Mouse (Mus musculus) forebrain, embryonic 11.5 days (tissue): ENCODE results near the gene Kcnd3. TPM values are rescaled to one million over a fixed set of nuclear protein-coding genes. Genes with fewer than 3 reads are reported as not detected.

Experiments used
- ATAC-seq: fragments of 200-750 bp; cut with Nextera tagmentation; replicated peaks from 2 replicates; pipeline ENCODE4 v1.8.0; 2017; ENCODE audit warnings: moderate TSS enrichment; ENCODE audit not compliant: low FRiP score
- DNase-seq: peaks from one replicate; pipeline ENCODE4 v3.0.0-alpha.2; 2017; ENCODE audit warnings: low spot score
- H3K27ac ChIP-seq: fragments of 300-500 bp; sonication (generic); 2 replicates; pipeline ENCODE4 v1.5.1; 2014; ENCODE audit warnings: low read depth, low read length
- H3K27me3 ChIP-seq: fragments of 300-500 bp; sonication (generic); 2 replicates; pipeline ENCODE4 v1.6.1; 2014; ENCODE audit warnings: mild to moderate bottlenecking, low read length, mixed read lengths; ENCODE audit not compliant: control insufficient read depth, insufficient read depth
- H3K36me3 ChIP-seq: fragments of 300-500 bp; sonication (generic); 2 replicates; pipeline ENCODE4 v1.6.1; 2014; ENCODE audit warnings: mild to moderate bottlenecking, low read length, moderate library complexity, mixed read lengths; ENCODE audit not compliant: control insufficient read depth, insufficient read depth
- H3K4me1 ChIP-seq: fragments of 300-500 bp; sonication (generic); replicated peaks from 2 replicates; pipeline ENCODE4 v1.6.1; 2014; ENCODE audit warnings: low read length, mixed read lengths; ENCODE audit not compliant: control insufficient read depth, insufficient read depth
- H3K4me2 ChIP-seq: fragments of 300-500 bp; sonication (generic); 2 replicates; pipeline ENCODE4 v1.6.1; 2014; ENCODE audit warnings: low read depth, mild to moderate bottlenecking, low read length, moderate library complexity, mixed read lengths; ENCODE audit not compliant: severe bottlenecking
- H3K4me3 ChIP-seq: fragments of 300-500 bp; sonication (generic); 2 replicates; pipeline ENCODE4 v1.5.1; 2014; ENCODE audit warnings: low read depth, low read length
- H3K9ac ChIP-seq: fragments of 300-500 bp; sonication (generic); 2 replicates; pipeline ENCODE4 v1.6.1; 2014; ENCODE audit warnings: low read length
- H3K9me3 ChIP-seq: fragments of 300-500 bp; sonication (generic); 2 replicates; pipeline ENCODE4 v1.6.1; 2016; ENCODE audit warnings: low read length, mixed read lengths; ENCODE audit not compliant: control insufficient read depth
- WGBS: fragments of 180-500 bp; shearing (Covaris S2); extraction: QIAGEN DNeasy Blood & Tissue Kit; methylation state at CpG from one replicate; pipeline ENCODE4 v1.1.7; 2014; 5-methylcytosine and 5-hydroxymethylcytosine counted together
- polyA plus RNA-seq: library from polyadenylated mRNA; unstranded; fragments of >200 nt; fragmentation: Nextera tagmentation; extraction: Ambion mirVana; gene quantifications from 2 replicates; pipeline ENCODE4 v1.2.1, GENCODE M21; 2014

The Kcnd3 gene
- polyA plus RNA-seq, 1 experiment from 2014 or later, result 1.3 TPM

GRCm38 (mm10) chr3:105520446-105520845 lies 68.3 kb downstream of the Kcnd3 start:
- 89% methylated on average over 6 of the region's 6 CpGs for WGBS
- ATAC-seq, result no peak

GRCm38 (mm10) chr3:105521178-105521631 lies 69.1 kb downstream of the Kcnd3 start:
- ATAC-seq, result no peak
- Histone ChIP-seq H3K27me3 (no peaks in the 10 kb centered on the region), H3K36me3 (no peaks in the 10 kb centered on the region), H3K9ac (no peak overlapping the region), H3K4me2 (no peak overlapping the region), H3K4me1 (no peaks in the 10 kb centered on the region), H3K9me3 (no peaks in the 10 kb centered on the region), H3K4me3 (no peak overlapping the region), H3K27ac (no peak overlapping the region)
- WGBS, result 84% methylated on average over 12 of the region's 12 CpGs
- peak; percentile 45 for DNase-seq

More at GRCm38 (mm10) chr3:105520446-105520845, 68.3 kb downstream of the Kcnd3 start:
- Histone ChIP-seq H3K4me2 (no peak overlapping the region), H3K4me3 (no peak overlapping the region), H3K9ac (no peak overlapping the region), H3K9me3 (no peaks in the 10 kb centered on the region), H3K27me3 (no peaks in the 10 kb centered on the region), H3K27ac (no peak overlapping the region), H3K36me3 (no peaks in the 10 kb centered on the region), H3K4me1 (no peaks in the 10 kb centered on the region)
- DNase-seq, result peak; percentile 14

GRCm38 (mm10) chr3:105521639-105522038 lies 69.5 kb downstream of the Kcnd3 start:
- Histone ChIP-seq H3K27ac (no peak overlapping the region), H3K4me2 (no peak overlapping the region)
- 90% methylated on average over 4 of the region's 4 CpGs for WGBS

GRCm38 (mm10) chr3:105528860-105529259 lies 76.7 kb downstream of the Kcnd3 start:
- peaks cover 17% of the 10 kb centered on the region for H3K4me1 ChIP-seq
- no peaks in the 10 kb centered on the region for H3K36me3 ChIP-seq
- H3K9ac ChIP-seq, result no peak overlapping the region
- ATAC-seq (no peak), DNase-seq (no peak)
- no peak overlapping the region for H3K4me3 ChIP-seq
- 58% methylated on average over 8 of the region's 8 CpGs for WGBS
- H3K27ac ChIP-seq, result no peak overlapping the region
- H3K4me2 ChIP-seq, result no peak overlapping the region
- H3K27me3 ChIP-seq, result no peaks in the 10 kb centered on the region
- no peaks in the 10 kb centered on the region for H3K9me3 ChIP-seq

More at GRCm38 (mm10) chr3:105521639-105522038, 69.5 kb downstream of the Kcnd3 start:
- Histone ChIP-seq H3K27me3 (no peaks in the 10 kb centered on the region), H3K4me1 (no peaks in the 10 kb centered on the region), H3K36me3 (no peaks in the 10 kb centered on the region), H3K9ac (no peak overlapping the region), H3K4me3 (no peak overlapping the region), H3K9me3 (no peaks in the 10 kb centered on the region)
- DNase-seq (no peak), ATAC-seq (no peak)

- Histone ChIP-seq H3K27ac (peak overlapping the region; percentile 64; the same call in 1 of the 2 replicates), H3K9ac (no peak overlapping the region), H3K36me3 (no peaks in the 10 kb centered on the region), H3K4me2 (no peak overlapping the region), H3K4me3 (no peak overlapping the region), H3K27me3 (no peaks in the 10 kb centered on the region), H3K4me1 (peaks cover 17% of the 10 kb centered on the region), H3K9me3 (no peaks in the 10 kb centered on the region)
- WGBS, result 0% methylated on average over 5 of the region's 5 CpGs
- ATAC-seq (peak; percentile 28), DNase-seq (peak; percentile 61)
These were observed 77.6 kb downstream of the Kcnd3 start for GRCm38 (mm10) chr3:105529700-105530099.

- Histone ChIP-seq H3K9ac (no peak overlapping the region), H3K4me2 (peak overlapping the region; percentile 35; the same call in 1 of the 2 replicates), H3K4me1 (peaks cover 17% of the 10 kb centered on the region), H3K27ac (peak overlapping the region; percentile 65), H3K27me3 (no peaks in the 10 kb centered on the region), H3K4me3 (no peak overlapping the region), H3K36me3 (no peaks in the 10 kb centered on the region), H3K9me3 (no peaks in the 10 kb centered on the region)
- ATAC-seq (peak; percentile 93), DNase-seq (peak; percentile 87)
- WGBS, result 15% methylated on average over 11 of the region's 11 CpGs
These were observed 78.4 kb downstream of the Kcnd3 start for GRCm38 (mm10) chr3:105530363-105531130.

- Histone ChIP-seq H3K27me3 (no peaks in the 10 kb centered on the region), H3K27ac (no peak overlapping the region), H3K9ac (no peak overlapping the region), H3K4me1 (peaks cover 6% of the 10 kb centered on the region; the same call in 1 of the 2 replicates), H3K36me3 (no peaks in the 10 kb centered on the region), H3K4me3 (no peak overlapping the region), H3K9me3 (no peaks in the 10 kb centered on the region), H3K4me2 (no peak overlapping the region)
- no peak for ATAC-seq
- peak; percentile 45 for DNase-seq
- WGBS, result 65% methylated on average over 6 of the region's 6 CpGs
These were observed 86.3 kb downstream of the Kcnd3 start for GRCm38 (mm10) chr3:105538406-105538805.

- peaks cover 6% of the 10 kb centered on the region; the same call in 1 of the 2 replicates for H3K4me1 ChIP-seq
- no peaks in the 10 kb centered on the region for H3K9me3 ChIP-seq
- 25% methylated on average over 13 of the region's 13 CpGs for WGBS
- no peak overlapping the region for H3K9ac ChIP-seq
- no peaks in the 10 kb centered on the region for H3K27me3 ChIP-seq
- peak; percentile 51 for DNase-seq
- no peak overlapping the region for H3K27ac ChIP-seq
- H3K36me3 ChIP-seq, result no peaks in the 10 kb centered on the region
- peak; percentile 69 for ATAC-seq
- no peak overlapping the region for H3K4me3 ChIP-seq
- H3K4me2 ChIP-seq, result no peak overlapping the region
These were observed 86.9 kb downstream of the Kcnd3 start for GRCm38 (mm10) chr3:105538819-105539607.
